Comparison of ENCODE assay signal across 8 mouse cellular contexts in the genomic region with DNA sequence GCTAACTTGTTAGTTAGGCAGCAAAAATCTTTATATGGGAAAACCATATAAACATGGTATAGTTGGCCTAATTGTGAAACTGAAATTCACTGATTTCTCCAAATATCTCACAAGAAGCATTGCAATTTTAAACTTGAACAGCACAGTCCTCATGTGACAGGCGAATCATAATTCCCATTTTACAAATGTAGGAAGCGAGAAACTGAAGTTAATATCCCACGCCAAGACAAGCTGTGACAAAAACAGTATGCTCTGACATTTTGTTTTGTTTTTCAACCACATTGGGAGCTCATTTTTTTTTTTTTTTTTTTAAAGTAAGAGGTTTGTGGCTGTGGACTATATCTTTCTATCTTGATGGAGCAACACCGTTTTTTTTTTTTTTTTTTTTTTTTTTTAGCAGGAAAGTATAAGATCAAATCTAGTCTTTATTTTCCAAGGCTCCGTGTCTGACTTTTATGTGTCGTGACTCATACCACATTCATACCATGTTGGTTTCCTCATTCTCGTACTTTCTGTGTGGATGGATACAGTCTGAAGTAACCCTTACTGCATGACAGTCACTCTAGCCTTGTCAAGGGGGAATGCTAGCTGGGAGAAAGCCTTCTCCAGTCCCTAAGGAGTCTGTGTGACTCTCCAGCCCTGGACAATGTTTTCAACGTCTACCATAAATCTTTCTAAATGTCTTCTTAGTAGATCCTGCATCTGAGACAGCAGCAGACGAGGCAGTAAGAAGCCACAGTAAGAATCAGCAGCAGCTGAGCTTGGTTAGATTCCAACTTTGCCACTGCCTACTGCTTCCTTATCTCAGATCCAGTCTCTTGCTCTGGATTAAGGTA. TPM values are rescaled to one million over a fixed set of nuclear protein-coding genes. Genes with fewer than 3 reads are reported as not detected.
DNase-seq lines count a peak whose midpoint lies in the region; ATAC-seq and TF ChIP-seq lines count a peak whose summit lies in the region.

No protein-coding gene starts in this region.

- in situ Hi-C loops in Patski (cut with MboI; ENCODE audit: low pct_unique_long_range_greater_than_20kb), result loop anchor here (5.0 to 25.0 kb wide), 2 partner anchors 120 to 625 kb away; no protein-coding TSS in a partner anchor

- H3K4me3 ChIP-seq in kidney, postnatal 0 days (replicated peaks; ENCODE audit: low read depth, low read length), result peak overlapping the region; percentile 94
- H3K4me3 ChIP-seq in forebrain, embryonic 14.5 days (ENCODE audit: low read depth, low read length), result peak overlapping the region; percentile 65
- H3K4me3 ChIP-seq in liver, embryonic 13.5 days (replicated peaks), result peak overlapping the region; percentile 81
- peak overlapping the region; percentile 81 for H3K4me3 ChIP-seq in stomach, postnatal 0 days (ENCODE audit: low read depth, low read length)

- peak; percentile 11; the same call in 1 of the 2 replicates for ATAC-seq in kidney, postnatal 0 days (replicated peaks; ENCODE audit: low FRiP score, low read depth)
- peak; percentile 6 for ATAC-seq in Patski
- no peak for ATAC-seq in forebrain, embryonic 14.5 days
- no peak for ATAC-seq in liver, embryonic 13.5 days (ENCODE audit: low read depth)
- ATAC-seq in stomach, postnatal 0 days (ENCODE audit: low FRiP score, low TSS enrichment), result no peak

- H3K27ac ChIP-seq in kidney, postnatal 0 days, result peak overlapping the region; percentile 91
- no peak overlapping the region for H3K27ac ChIP-seq in forebrain, embryonic 14.5 days (ENCODE audit: low read depth, low read length)
- peak overlapping the region; percentile 80; the same call in 1 of the 2 replicates for H3K27ac ChIP-seq in liver, embryonic 13.5 days
- peak overlapping the region; percentile 97 for H3K27ac ChIP-seq in stomach, postnatal 0 days (replicated peaks)

- H3K9me3 ChIP-seq in kidney, postnatal 0 days (replicated peaks; ENCODE audit: low read length), result no peaks in the 10 kb centered on the region
- no peaks in the 10 kb centered on the region for H3K9me3 ChIP-seq in forebrain, embryonic 14.5 days (replicated peaks; ENCODE audit: control insufficient read depth, low read length)
- no peaks in the 10 kb centered on the region for H3K9me3 ChIP-seq in liver, embryonic 13.5 days (replicated peaks)
- H3K9me3 ChIP-seq in stomach, postnatal 0 days (ENCODE audit: control insufficient read depth, low read length), result no peaks in the 10 kb centered on the region

- DNase-seq in kidney, postnatal 0 days (ENCODE audit: low spot score), result peak; percentile 24
- DNase-seq in kidney, postnatal 4 days, result no peak
- no peak for DNase-seq in Patski (ENCODE audit: low read depth, low spot score)
- peak; percentile 43 for DNase-seq in forebrain, embryonic 14.5 days (ENCODE audit: low spot score)
- DNase-seq in liver, embryonic 13.5 days, result no peak
- no peak for DNase-seq in stomach, postnatal 0 days (ENCODE audit: low spot score)
- DNase-seq in cerebellum, postnatal 4 days (ENCODE audit: low spot score in 2 of 2), result no peak
- no peak for DNase-seq in gastrocnemius, adult 18-20 months (ENCODE audit: low spot score)

- CTCF ChIA-PET in Patski (lab: Charles Lee), result interaction anchor here (0.6 to 1.6 kb wide), 7 partner anchors 17 to 117 kb away, joined by 3 to 5 read pairs (median 3); no protein-coding TSS in a partner anchor

- TF ChIP-seq EP300 in stomach, postnatal 0 days (optimal IDR thresholded peaks at IDR 0.05), result no peak

- peak overlapping the region; percentile 89 for H3K9ac ChIP-seq in kidney, postnatal 0 days (ENCODE audit: low read depth, low read length)
- no peak overlapping the region for H3K9ac ChIP-seq in forebrain, embryonic 14.5 days (ENCODE audit: low read length)
- H3K9ac ChIP-seq in liver, embryonic 13.5 days, result peak overlapping the region; percentile 90; the same call in 1 of the 2 replicates
- peak overlapping the region; percentile 95; the same call in 1 of the 2 replicates for H3K9ac ChIP-seq in stomach, postnatal 0 days (ENCODE audit: low read length)

- peak overlapping the region; percentile 64 for H3K4me2 ChIP-seq in kidney, postnatal 0 days (ENCODE audit: low read length)
- H3K4me2 ChIP-seq in forebrain, embryonic 14.5 days (ENCODE audit: low read length), result peak overlapping the region; percentile 60
- peak overlapping the region; percentile 81 for H3K4me2 ChIP-seq in liver, embryonic 13.5 days
- peak overlapping the region; percentile 74 for H3K4me2 ChIP-seq in stomach, postnatal 0 days (replicated peaks; ENCODE audit: low read depth)

- H3K36me3 ChIP-seq in kidney, postnatal 0 days (ENCODE audit: insufficient read depth, low read length), result no peaks in the 10 kb centered on the region
- no peaks in the 10 kb centered on the region for H3K36me3 ChIP-seq in forebrain, embryonic 14.5 days (ENCODE audit: control insufficient read depth, insufficient read depth, low read length)
- no peaks in the 10 kb centered on the region for H3K36me3 ChIP-seq in liver, embryonic 13.5 days
- no peaks in the 10 kb centered on the region for H3K36me3 ChIP-seq in stomach, postnatal 0 days (ENCODE audit: control insufficient read depth, insufficient read depth, low read length)

- no peak for TF ChIP-seq CTCF in kidney, postnatal 0 days (IDR thresholded peaks at IDR 0.05; ENCODE audit: low read depth)
- TF ChIP-seq CTCF in Patski (IDR thresholded peaks at IDR 0.05), result no peak
- no peak for TF ChIP-seq CTCF in stomach, postnatal 0 days (IDR thresholded peaks at IDR 0.05; ENCODE audit: low read depth)

- no peaks in the 10 kb centered on the region for H3K27me3 ChIP-seq in kidney, postnatal 0 days (ENCODE audit: insufficient read depth, low read length)
- H3K27me3 ChIP-seq in Patski, result no peaks in the 10 kb centered on the region
- no peaks in the 10 kb centered on the region for H3K27me3 ChIP-seq in forebrain, embryonic 14.5 days (replicated peaks; ENCODE audit: control insufficient read depth, insufficient read depth, low read length)
- no peaks in the 10 kb centered on the region for H3K27me3 ChIP-seq in liver, embryonic 13.5 days
- H3K27me3 ChIP-seq in stomach, postnatal 0 days (ENCODE audit: control insufficient read depth, insufficient read depth, low read length), result no peaks in the 10 kb centered on the region

- POLR2A ChIA-PET in Patski (lab: Charles Lee), result interaction anchor here (1.0 to 1.1 kb wide), 2 partner anchors 119 to 124 kb away, joined by 3 read pairs; no protein-coding TSS in a partner anchor

- 34% methylated on average over 9 of the region's 9 CpGs for WGBS in kidney, postnatal 0 days
- WGBS in forebrain, embryonic 14.5 days, result 54% methylated on average over 9 of the region's 9 CpGs
- WGBS in liver, embryonic 13.5 days (ENCODE audit: insufficient replicate concordance), result 38% methylated on average over 9 of the region's 9 CpGs
- WGBS in stomach, postnatal 0 days, result 33% methylated on average over 9 of the region's 9 CpGs

- peaks cover 3% of the 10 kb centered on the region; the same call in 1 of the 2 replicates for H3K4me1 ChIP-seq in kidney, postnatal 0 days (replicated peaks; ENCODE audit: insufficient read depth, low read length)
- no peaks in the 10 kb centered on the region; the same call in 1 of the 2 replicates for H3K4me1 ChIP-seq in forebrain, embryonic 14.5 days (ENCODE audit: control insufficient read depth, insufficient read depth, low read length)
- peaks cover 30% of the 10 kb centered on the region for H3K4me1 ChIP-seq in liver, embryonic 13.5 days (replicated peaks)
- H3K4me1 ChIP-seq in stomach, postnatal 0 days (replicated peaks; ENCODE audit: control insufficient read depth, insufficient read depth), result no peaks in the 10 kb centered on the region

RNA-seq across cellular contexts. Expression of gene Dennd1b, which starts 0.8 kb away (rescaled TPM):
- polyA plus RNA-seq in kidney, postnatal 0 days (2015; fragmentation: Nextera tagmentation; extraction: Ambion mirVana), result 11.4 and 12.8 TPM in 2 replicates
- polyA plus RNA-seq in Patski (2021), result 12.3 TPM
- polyA plus RNA-seq in forebrain, embryonic 14.5 days (2014; fragmentation: Nextera tagmentation; extraction: Ambion mirVana), result 6.1 and 8.4 TPM in 2 replicates
- 2.9 and 3.5 TPM in 2 replicates for polyA plus RNA-seq in liver, embryonic 13.5 days (2015; fragmentation: Nextera tagmentation; extraction: Ambion mirVana)
- polyA plus RNA-seq in stomach, postnatal 0 days (2015; fragmentation: Nextera tagmentation; extraction: Ambion mirVana), result 10.4 and 10.7 TPM in 2 replicates
- 10 to 100 TPM; 18.7 to 21.5 TPM for total RNA-seq in gastrocnemius, adult 18-20 months (2021)

Comparison
In these comparisons a context has a peak if more than half of its experiments do, and no peak if none do; other contexts are left out.
1. DNase-seq: peak in kidney, postnatal 0 days (single experiment) and forebrain, embryonic 14.5 days (single experiment); none in kidney, postnatal 4 days (0 of 2), Patski (single experiment), liver, embryonic 13.5 days (single experiment), stomach, postnatal 0 days (single experiment), cerebellum, postnatal 4 days (0 of 2) and gastrocnemius, adult 18-20 months (single experiment).
2. ATAC-seq: peak in kidney, postnatal 0 days (single experiment) and Patski (single experiment); none in forebrain, embryonic 14.5 days (single experiment), liver, embryonic 13.5 days (single experiment) and stomach, postnatal 0 days (single experiment).
3. Peak in every context shown above with its lines, with median percentiles within 50 percentile points of each other: H3K4me2 ChIP-seq and H3K4me3 ChIP-seq.